Mouse (Mus musculus) hindbrain, embryonic 16.5 days (tissue): ENCODE data around the gene Dimt1. TPM values are rescaled to one million over a fixed set of nuclear protein-coding genes. Genes with fewer than 3 reads are reported as not detected.
"Not testable (repeated sequence)": the region's sequence is repeated elsewhere in the genome, so short reads cannot be mapped to it uniquely, and the experiment has no call there.

Experiments used
- ATAC-seq: fragments of 200-750 bp; cut with Nextera tagmentation; 2 replicates; pipeline ENCODE4 v1.8.0; 2017; ENCODE audit warnings: moderate TSS enrichment, moderate library complexity
- H3K27ac ChIP-seq: fragments of 300-500 bp; sonication (generic); 2 replicates; pipeline ENCODE4 v1.5.1; 2014; ENCODE audit warnings: low read depth, mild to moderate bottlenecking, control low read depth, low read length, moderate library complexity
- H3K27me3 ChIP-seq: fragments of 300-500 bp; sonication (generic); replicated peaks from 2 replicates; pipeline ENCODE4 v1.6.1; 2014; ENCODE audit warnings: low read length; ENCODE audit not compliant: control insufficient read depth, insufficient read depth
- H3K36me3 ChIP-seq: fragments of 300-500 bp; sonication (generic); 2 replicates; pipeline ENCODE4 v1.6.1; 2014; ENCODE audit warnings: mild to moderate bottlenecking, low read length, moderate library complexity, mixed read lengths; ENCODE audit not compliant: control insufficient read depth, insufficient read depth
- H3K4me1 ChIP-seq: fragments of 300-500 bp; sonication (generic); 2 replicates; pipeline ENCODE4 v1.6.1; 2014; ENCODE audit warnings: low read depth, low read length; ENCODE audit not compliant: control insufficient read depth, insufficient read depth
- H3K4me2 ChIP-seq: fragments of 300-500 bp; sonication (generic); 2 replicates; pipeline ENCODE4 v1.6.1; 2014; ENCODE audit warnings: mild to moderate bottlenecking, low read length, control low read depth, moderate library complexity
- H3K4me3 ChIP-seq: fragments of 300-500 bp; sonication (generic); 2 replicates; pipeline ENCODE4 v1.5.1; 2014; ENCODE audit warnings: mild to moderate bottlenecking, low read length, control low read depth, moderate library complexity
- H3K9ac ChIP-seq: fragments of 300-500 bp; sonication (generic); 2 replicates; pipeline ENCODE4 v1.6.1; 2014; ENCODE audit warnings: low read depth, mild to moderate bottlenecking, control low read depth, low read length, moderate library complexity
- H3K9me3 ChIP-seq: fragments of 300-500 bp; sonication (generic); 2 replicates; pipeline ENCODE4 v1.6.1; 2014; ENCODE audit warnings: mild to moderate bottlenecking, low read length, moderate library complexity; ENCODE audit not compliant: control insufficient read depth
- WGBS: fragments of 180-500 bp; shearing (Covaris S2); extraction: QIAGEN DNeasy Blood & Tissue Kit; methylation state at CpG from one replicate; pipeline ENCODE4 v1.1.7; 2014; 5-methylcytosine and 5-hydroxymethylcytosine counted together
- polyA plus RNA-seq: library from polyadenylated mRNA; unstranded; fragments of >200 nt; fragmentation: Nextera tagmentation; extraction: Ambion mirVana; gene quantifications from 2 replicates; pipeline ENCODE4 v1.2.1, GENCODE M21; 2015

Dimt1 gene
- polyA plus RNA-seq, 1 experiment from 2014 or later, result 39.3 TPM

GRCm38 (mm10) chr13:106954880-106955279 lies 8.0 kb downstream of the Dimt1 start:
- no peak for ATAC-seq
- Histone ChIP-seq H3K4me1 (no peaks in the 10 kb centered on the region), H3K27me3 (no peaks in the 10 kb centered on the region), H3K4me3 (no peak overlapping the region), H3K9me3 (no peaks in the 10 kb centered on the region), H3K36me3 (peaks cover 23% of the 10 kb centered on the region), H3K27ac (no peak overlapping the region), H3K9ac (no peak overlapping the region), H3K4me2 (no peak overlapping the region)
- WGBS, result 94% methylated on average over 3 of the region's 3 CpGs

GRCm38 (mm10) chr13:106957554-106957953 lies 10.6 kb downstream of the Dimt1 start:
- H3K9ac ChIP-seq, result no peak overlapping the region
- 89% methylated on average over 4 of the region's 4 CpGs for WGBS
- H3K36me3 ChIP-seq, result peaks cover 24% of the 10 kb centered on the region
- H3K4me3 ChIP-seq, result no peak overlapping the region
- no peaks in the 10 kb centered on the region for H3K9me3 ChIP-seq
- H3K27ac ChIP-seq, result no peak overlapping the region
- H3K4me1 ChIP-seq, result no peaks in the 10 kb centered on the region
- no peaks in the 10 kb centered on the region for H3K27me3 ChIP-seq
- no peak overlapping the region for H3K4me2 ChIP-seq
- no peak; the same call in 1 of the 2 replicates for ATAC-seq

- WGBS, result 93% methylated on average over 3 of the region's 3 CpGs
- H3K4me2 ChIP-seq, result no peak overlapping the region
- no peak for ATAC-seq
- H3K4me1 ChIP-seq, result no peaks in the 10 kb centered on the region
- H3K27ac ChIP-seq, result no peak overlapping the region
- no peaks in the 10 kb centered on the region for H3K27me3 ChIP-seq
- no peak overlapping the region for H3K9ac ChIP-seq
- no peak overlapping the region for H3K4me3 ChIP-seq
- peaks cover 29% of the 10 kb centered on the region for H3K36me3 ChIP-seq
- no peaks in the 10 kb centered on the region for H3K9me3 ChIP-seq
Observed at GRCm38 (mm10) chr13:106958286-106958685, 11.4 kb downstream of the Dimt1 start.

- no peak overlapping the region for H3K27ac ChIP-seq
- no peaks in the 10 kb centered on the region for H3K9me3 ChIP-seq
- H3K4me2 ChIP-seq, result no peak overlapping the region
- WGBS, result 90% methylated on average over 3 of the region's 3 CpGs
- no peaks in the 10 kb centered on the region for H3K27me3 ChIP-seq
- H3K4me1 ChIP-seq, result no peaks in the 10 kb centered on the region
- H3K9ac ChIP-seq, result no peak overlapping the region
- peaks cover 27% of the 10 kb centered on the region for H3K36me3 ChIP-seq
- H3K4me3 ChIP-seq, result no peak overlapping the region
- ATAC-seq, result no peak
Observed at GRCm38 (mm10) chr13:106960557-106960956, 13.6 kb downstream of the Dimt1 start.

- Histone ChIP-seq H3K4me3 (no peak overlapping the region), H3K4me1 (no peaks in the 10 kb centered on the region), H3K27me3 (no peaks in the 10 kb centered on the region), H3K9me3 (no peaks in the 10 kb centered on the region), H3K27ac (no peak overlapping the region), H3K4me2 (no peak overlapping the region), H3K9ac (no peak overlapping the region), H3K36me3 (peaks cover 22% of the 10 kb centered on the region)
- ATAC-seq, result no peak
- 92% methylated on average over 4 of the region's 4 CpGs for WGBS
Observed at GRCm38 (mm10) chr13:106961496-106961895, 14.6 kb downstream of the Dimt1 start.

GRCm38 (mm10) chr13:106996891-106997290 lies 50.0 kb downstream of the Dimt1 start:
- Histone ChIP-seq H3K27me3 (no peaks in the 10 kb centered on the region), H3K9me3 (no peaks in the 10 kb centered on the region), H3K4me2 (no peak overlapping the region), H3K27ac (no peak overlapping the region), H3K4me3 (no peak overlapping the region), H3K36me3 (0 out of 2 replicates have a peak, but pooled peaks cover 3% of the 10 kb centered on the region), H3K4me1 (no peaks in the 10 kb centered on the region), H3K9ac (no peak overlapping the region)
- no peak for ATAC-seq
- 93% methylated on average over 2 of the region's 2 CpGs for WGBS

- H3K27me3 ChIP-seq, H3K9ac ChIP-seq, ATAC-seq, H3K9me3 ChIP-seq, H3K4me2 ChIP-seq, H3K4me3 ChIP-seq, H3K27ac ChIP-seq, H3K4me1 ChIP-seq, H3K36me3 ChIP-seq: not testable (repeated sequence)
- WGBS, result 97% methylated on average over 4 of the region's 4 CpGs
Observed at GRCm38 (mm10) chr13:106997557-106997956, 50.6 kb downstream of the Dimt1 start.

GRCm38 (mm10) chr13:106998026-106998425 lies 51.1 kb downstream of the Dimt1 start:
- H3K27ac ChIP-seq, result no peak overlapping the region
- no peaks in the 10 kb centered on the region for H3K27me3 ChIP-seq
- 88% methylated on average over 2 of the region's 2 CpGs for WGBS
- no peak overlapping the region for H3K9ac ChIP-seq
- H3K9me3 ChIP-seq, result no peaks in the 10 kb centered on the region
- H3K4me1 ChIP-seq, result no peaks in the 10 kb centered on the region
- no peak overlapping the region for H3K4me2 ChIP-seq
- H3K36me3 ChIP-seq, result no peaks in the 10 kb centered on the region
- no peak for ATAC-seq
- no peak overlapping the region for H3K4me3 ChIP-seq

GRCm38 (mm10) chr13:106998671-106999070 lies 51.7 kb downstream of the Dimt1 start:
- Histone ChIP-seq H3K4me3 (no peak overlapping the region), H3K9me3 (no peaks in the 10 kb centered on the region), H3K4me1 (no peaks in the 10 kb centered on the region), H3K27ac (no peak overlapping the region), H3K27me3 (no peaks in the 10 kb centered on the region), H3K4me2 (no peak overlapping the region), H3K36me3 (no peaks in the 10 kb centered on the region), H3K9ac (no peak overlapping the region)
- WGBS, result 89% methylated on average over 5 of the region's 5 CpGs
- no peak for ATAC-seq

GRCm38 (mm10) chr13:107003211-107003610 lies 56.3 kb downstream of the Dimt1 start:
- Histone ChIP-seq H3K27ac (no peak overlapping the region), H3K9ac (no peak overlapping the region), H3K9me3 (no peaks in the 10 kb centered on the region), H3K4me1 (no peaks in the 10 kb centered on the region), H3K27me3 (no peaks in the 10 kb centered on the region), H3K4me3 (no peak overlapping the region), H3K36me3 (no peaks in the 10 kb centered on the region), H3K4me2 (no peak overlapping the region)
- WGBS, result 90% methylated on average over 2 of the region's 2 CpGs
- ATAC-seq, result no peak
